Mouse (Mus musculus): Measurements from ENCODE around the gene Rufy3.

DNA sequence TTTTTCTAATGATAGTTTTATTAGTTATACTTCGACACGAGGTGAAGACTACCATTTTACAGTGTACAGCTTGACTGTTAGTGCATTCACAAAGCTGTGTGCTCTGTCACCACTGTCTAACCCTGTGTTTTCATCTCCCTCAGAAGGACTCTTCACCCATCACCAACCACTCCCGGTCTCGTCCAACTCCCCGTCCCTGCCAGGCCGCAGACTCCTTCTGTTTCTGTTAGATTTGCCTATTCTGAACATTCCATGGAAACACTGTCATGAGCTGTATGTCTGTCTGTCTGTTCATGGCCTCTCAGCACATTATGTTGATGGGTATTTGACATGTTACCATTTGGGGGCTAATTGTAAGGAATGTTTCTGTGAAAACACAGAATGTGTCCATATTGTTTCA is 34.1 kb downstream of the Rufy3 start:
- TF ChIP-seq CTCF (IDR thresholded peaks at IDR 0.05; ENCODE audit: low read depth): no peak
- TF ChIP-seq EP300 (IDR thresholded peaks at IDR 0.05; ENCODE audit: low read depth): no peak

Data from liver, postnatal 0 days (tissue).